Mouse (Mus musculus): ENCODE results near the gene Elk3. TPM values are rescaled to one million over a fixed set of nuclear protein-coding genes. Genes with fewer than 3 reads are reported as not detected.

The Elk3 gene
- polyA plus RNA-seq, 1 experiment: 47.2 TPM

- H3K4me1 ChIP-seq (replicated peaks; ENCODE audit: control insufficient read depth, insufficient read depth, low read length): peaks cover 27% of the 10 kb centered on the region
- peaks cover 17% of the 10 kb centered on the region for H3K36me3 ChIP-seq (ENCODE audit: control insufficient read depth, insufficient read depth, low read length)
- no peak for DNase-seq
- H3K4me3 ChIP-seq (ENCODE audit: control insufficient read depth, insufficient read depth, low read length): no peak overlapping the region
- TF ChIP-seq POLR2A (IDR thresholded peaks at IDR 0.05; ENCODE audit: control insufficient read depth, extremely low read depth, insufficient read depth, low read length, poor library complexity): no peak
- TF ChIP-seq CTCF (IDR thresholded peaks at IDR 0.05; ENCODE audit: borderline replicate concordance, control insufficient read depth, extremely low read depth, insufficient read depth, low read length, poor library complexity): no peak
- no peaks in the 10 kb centered on the region for H3K27me3 ChIP-seq (ENCODE audit: control insufficient read depth, insufficient read depth, low read length)
- 62% methylated on average over 4 of the region's 4 CpGs for WGBS
- no peak overlapping the region for H3K27ac ChIP-seq (ENCODE audit: control insufficient read depth, insufficient read depth, low read length)
Observed at GRCm38 (mm10) chr10:93269744-93270143, 41.2 kb downstream of the Elk3 start.

GRCm38 (mm10) chr10:93268339-93268738 lies 42.6 kb downstream of the Elk3 start:
- TF ChIP-seq CTCF (IDR thresholded peaks at IDR 0.05; ENCODE audit: borderline replicate concordance, control insufficient read depth, extremely low read depth, insufficient read depth, low read length, poor library complexity): no peak
- TF ChIP-seq POLR2A (IDR thresholded peaks at IDR 0.05; ENCODE audit: control insufficient read depth, extremely low read depth, insufficient read depth, low read length, poor library complexity): no peak
- DNase-seq: no peak
- no peak overlapping the region for H3K27ac ChIP-seq (ENCODE audit: control insufficient read depth, insufficient read depth, low read length)
- H3K4me1 ChIP-seq (replicated peaks; ENCODE audit: control insufficient read depth, insufficient read depth, low read length): peaks cover 30% of the 10 kb centered on the region
- no peaks in the 10 kb centered on the region for H3K27me3 ChIP-seq (ENCODE audit: control insufficient read depth, insufficient read depth, low read length)
- H3K36me3 ChIP-seq (ENCODE audit: control insufficient read depth, insufficient read depth, low read length): peaks cover 28% of the 10 kb centered on the region
- WGBS: 97% methylated on average over 3 of the region's 3 CpGs
- H3K4me3 ChIP-seq (ENCODE audit: control insufficient read depth, insufficient read depth, low read length): no peak overlapping the region

- H3K4me1 ChIP-seq (replicated peaks; ENCODE audit: control insufficient read depth, insufficient read depth, low read length): peaks cover 27% of the 10 kb centered on the region
- no peak overlapping the region for H3K4me3 ChIP-seq (ENCODE audit: control insufficient read depth, insufficient read depth, low read length)
- H3K36me3 ChIP-seq (ENCODE audit: control insufficient read depth, insufficient read depth, low read length): peaks cover 28% of the 10 kb centered on the region
- no peaks in the 10 kb centered on the region for H3K27me3 ChIP-seq (ENCODE audit: control insufficient read depth, insufficient read depth, low read length)
- no peak overlapping the region for H3K27ac ChIP-seq (ENCODE audit: control insufficient read depth, insufficient read depth, low read length)
- no peak for DNase-seq
- 95% methylated on average over 5 of the region's 5 CpGs for WGBS
- TF ChIP-seq CTCF (IDR thresholded peaks at IDR 0.05; ENCODE audit: borderline replicate concordance, control insufficient read depth, extremely low read depth, insufficient read depth, low read length, poor library complexity) (no peak), POLR2A (IDR thresholded peaks at IDR 0.05; ENCODE audit: control insufficient read depth, extremely low read depth, insufficient read depth, low read length, poor library complexity) (no peak)
Observed at GRCm38 (mm10) chr10:93267509-93267908, 43.4 kb downstream of the Elk3 start.

- no peak for DNase-seq
- Histone ChIP-seq H3K4me1 (replicated peaks; ENCODE audit: control insufficient read depth, insufficient read depth, low read length) (peaks cover 28% of the 10 kb centered on the region), H3K27ac (ENCODE audit: control insufficient read depth, insufficient read depth, low read length) (no peak overlapping the region), H3K4me3 (ENCODE audit: control insufficient read depth, insufficient read depth, low read length) (no peak overlapping the region), H3K36me3 (ENCODE audit: control insufficient read depth, insufficient read depth, low read length) (peaks cover 28% of the 10 kb centered on the region), H3K27me3 (ENCODE audit: control insufficient read depth, insufficient read depth, low read length) (no peaks in the 10 kb centered on the region)
- WGBS: 95% methylated on average over 7 of the region's 7 CpGs
- TF ChIP-seq POLR2A (IDR thresholded peaks at IDR 0.05; ENCODE audit: control insufficient read depth, extremely low read depth, insufficient read depth, low read length, poor library complexity): no peak
Observed at GRCm38 (mm10) chr10:93266521-93266920, 44.4 kb downstream of the Elk3 start.

GRCm38 (mm10) chr10:93265833-93266232 lies 45.1 kb downstream of the Elk3 start:
- Histone ChIP-seq H3K27me3 (ENCODE audit: control insufficient read depth, insufficient read depth, low read length) (no peaks in the 10 kb centered on the region), H3K4me3 (ENCODE audit: control insufficient read depth, insufficient read depth, low read length) (no peak overlapping the region), H3K4me1 (replicated peaks; ENCODE audit: control insufficient read depth, insufficient read depth, low read length) (peaks cover 35% of the 10 kb centered on the region), H3K36me3 (ENCODE audit: control insufficient read depth, insufficient read depth, low read length) (peaks cover 28% of the 10 kb centered on the region), H3K27ac (ENCODE audit: control insufficient read depth, insufficient read depth, low read length) (no peak overlapping the region)
- TF ChIP-seq POLR2A (IDR thresholded peaks at IDR 0.05; ENCODE audit: control insufficient read depth, extremely low read depth, insufficient read depth, low read length, poor library complexity): no peak
- TF ChIP-seq CTCF (IDR thresholded peaks at IDR 0.05; ENCODE audit: borderline replicate concordance, control insufficient read depth, extremely low read depth, insufficient read depth, low read length, poor library complexity): no peak
- DNase-seq: no peak
- 95% methylated on average over 9 of the region's 9 CpGs for WGBS

- Histone ChIP-seq H3K4me1 (replicated peaks; ENCODE audit: control insufficient read depth, insufficient read depth, low read length) (peaks cover 34% of the 10 kb centered on the region), H3K27ac (ENCODE audit: control insufficient read depth, insufficient read depth, low read length) (peak overlapping the region; percentile 43), H3K36me3 (ENCODE audit: control insufficient read depth, insufficient read depth, low read length) (peaks cover 28% of the 10 kb centered on the region), H3K4me3 (ENCODE audit: control insufficient read depth, insufficient read depth, low read length) (no peak overlapping the region), H3K27me3 (ENCODE audit: control insufficient read depth, insufficient read depth, low read length) (no peaks in the 10 kb centered on the region)
- 89% methylated on average over 5 of the region's 5 CpGs for WGBS
- TF ChIP-seq CTCF (IDR thresholded peaks at IDR 0.05; ENCODE audit: borderline replicate concordance, control insufficient read depth, extremely low read depth, insufficient read depth, low read length, poor library complexity) (no peak), POLR2A (IDR thresholded peaks at IDR 0.05; ENCODE audit: control insufficient read depth, extremely low read depth, insufficient read depth, low read length, poor library complexity) (no peak)
- no peak for DNase-seq
Observed at GRCm38 (mm10) chr10:93264001-93264400, 46.9 kb downstream of the Elk3 start.

GRCm38 (mm10) chr10:93263431-93263830 lies 47.5 kb downstream of the Elk3 start:
- Histone ChIP-seq H3K27ac (ENCODE audit: control insufficient read depth, insufficient read depth, low read length) (no peak overlapping the region), H3K4me3 (ENCODE audit: control insufficient read depth, insufficient read depth, low read length) (no peak overlapping the region), H3K4me1 (replicated peaks; ENCODE audit: control insufficient read depth, insufficient read depth, low read length) (peaks cover 34% of the 10 kb centered on the region), H3K27me3 (ENCODE audit: control insufficient read depth, insufficient read depth, low read length) (no peaks in the 10 kb centered on the region), H3K36me3 (ENCODE audit: control insufficient read depth, insufficient read depth, low read length) (peaks cover 28% of the 10 kb centered on the region)
- no peak for TF ChIP-seq POLR2A (IDR thresholded peaks at IDR 0.05; ENCODE audit: control insufficient read depth, extremely low read depth, insufficient read depth, low read length, poor library complexity)
- 0 out of 2 replicates have a peak, but pooled peaks have one; percentile 3 for TF ChIP-seq CTCF (IDR thresholded peaks at IDR 0.05; ENCODE audit: borderline replicate concordance, control insufficient read depth, extremely low read depth, insufficient read depth, low read length, poor library complexity)
- WGBS: 95% methylated on average over 8 of the region's 8 CpGs
- DNase-seq: no peak
